Mouse (Mus musculus): ENCODE results near the gene Esm1. TPM values are rescaled to one million over a fixed set of nuclear protein-coding genes. Genes with fewer than 3 reads are reported as not detected.

The Esm1 gene
- total RNA-seq (2022), result under 1 TPM in 2 of 4 experiments, not detected in 2; 0.20 to 0.21 TPM

- no peak for DNase-seq (ENCODE audit: low spot score in 2 of 2)
Measured at GRCm38 (mm10) chr13:113209624-113210023, at the start of gene Esm1. Esm1 (plus strand) TSS chr13:113209659.

GRCm38 (mm10) chr13:113164252-113165005 lies 45.0 kb upstream of the Esm1 start:
- DNase-seq (ENCODE audit: low spot score in 2 of 2), result no peak

GRCm38 (mm10) chr13:113168018-113168534 lies 41.4 kb upstream of the Esm1 start:
- DNase-seq (ENCODE audit: low spot score in 2 of 2), result no peak

- no peak for DNase-seq (ENCODE audit: low spot score in 2 of 2)
Measured at GRCm38 (mm10) chr13:113170256-113170655, 39.2 kb upstream of the Esm1 start.

GRCm38 (mm10) chr13:113174162-113174561 lies 35.3 kb upstream of the Esm1 start:
- no peak for DNase-seq (ENCODE audit: low spot score in 2 of 2)

- DNase-seq (ENCODE audit: low spot score in 2 of 2), result no peak
Measured at GRCm38 (mm10) chr13:113183310-113183709, 26.1 kb upstream of the Esm1 start.

GRCm38 (mm10) chr13:113183720-113184119 lies 25.7 kb upstream of the Esm1 start:
- no peak for DNase-seq (ENCODE audit: low spot score in 2 of 2)

- no peak for DNase-seq (ENCODE audit: low spot score in 2 of 2)
Measured at GRCm38 (mm10) chr13:113196808-113197674, 12.4 kb upstream of the Esm1 start.

GRCm38 (mm10) chr13:113197872-113198502 lies 11.5 kb upstream of the Esm1 start:
- no peak for DNase-seq (ENCODE audit: low spot score in 2 of 2)

- no peak for DNase-seq (ENCODE audit: low spot score in 2 of 2)
Measured at GRCm38 (mm10) chr13:113199331-113199730, 10.1 kb upstream of the Esm1 start.

GRCm38 (mm10) chr13:113200726-113201125 lies 8.7 kb upstream of the Esm1 start:
- no peak for DNase-seq (ENCODE audit: low spot score in 2 of 2)

- DNase-seq (ENCODE audit: low spot score in 2 of 2), result no peak
Measured at GRCm38 (mm10) chr13:113201631-113202030, 7.8 kb upstream of the Esm1 start.

GRCm38 (mm10) chr13:113202184-113202583 lies 7.3 kb upstream of the Esm1 start:
- DNase-seq (ENCODE audit: low spot score in 2 of 2), result no peak

- DNase-seq (ENCODE audit: low spot score in 2 of 2), result no peak
Measured at GRCm38 (mm10) chr13:113203146-113203545, 6.3 kb upstream of the Esm1 start.

GRCm38 (mm10) chr13:113205346-113205745 lies 4.1 kb upstream of the Esm1 start:
- DNase-seq (ENCODE audit: low spot score in 2 of 2), result no peak

- no peak for DNase-seq (ENCODE audit: low spot score in 2 of 2)
Measured at GRCm38 (mm10) chr13:113211345-113211744, 1.9 kb downstream of the Esm1 start.

- no peak for DNase-seq (ENCODE audit: low spot score in 2 of 2)
Measured at GRCm38 (mm10) chr13:113212401-113212800, 2.9 kb downstream of the Esm1 start.

GRCm38 (mm10) chr13:113213865-113214264 lies 4.4 kb downstream of the Esm1 start:
- DNase-seq (ENCODE audit: low spot score in 2 of 2), result no peak

GRCm38 (mm10) chr13:113221851-113222250 lies 12.4 kb downstream of the Esm1 start:
- no peak for DNase-seq (ENCODE audit: low spot score in 2 of 2)

GRCm38 (mm10) chr13:113224105-113224504 lies 14.6 kb downstream of the Esm1 start:
- DNase-seq (ENCODE audit: low spot score in 2 of 2), result peak; percentile 31 to 56

- DNase-seq (ENCODE audit: low spot score in 2 of 2), result peak; percentile 33 to 59
Measured at GRCm38 (mm10) chr13:113225811-113226210, 16.4 kb downstream of the Esm1 start, which contains the start of gene Gzmk. Gzmk (minus strand) TSS chr13:113225908.

GRCm38 (mm10) chr13:113227076-113227475 lies 17.6 kb downstream of the Esm1 start:
- no peak for DNase-seq (ENCODE audit: low spot score in 2 of 2)
